9 mouse cellular contexts compared by ENCODE assay signal in genomic region chr6:99327721-99328120, GRCm38 (mm10).
DNase-seq lines count a peak whose midpoint lies in the region; ATAC-seq lines count a peak whose summit lies in the region.
"Had no signal": no experiment of that assay in that cellular context is flagged by ENCODE, and none has a peak within 500 bp of the region (broad histone marks: within the 10 kb centered on the region; RNA-seq: fewer than 3 reads in every experiment).

No protein-coding gene starts in this region.

- no peak overlapping the region for H3K4me3 ChIP-seq in neural tube, embryonic 15.5 days (replicated peaks)
- H3K4me3 ChIP-seq: left cerebral cortex, adult 2 months had no signal

- no peaks in the 10 kb centered on the region for H3K27me3 ChIP-seq in neural tube, embryonic 15.5 days (replicated peaks)

- WGBS in neural tube, embryonic 15.5 days: 80% methylated on average over 11 of the region's 11 CpGs

- peak; percentile 29 for DNase-seq in adrenal gland, adult 2 months
- no peak for DNase-seq in adrenal gland, postnatal 4 days (ENCODE audit: low spot score in 2 of 2)
- DNase-seq in left cerebral cortex, postnatal 4 days: peak; percentile 32
- no peak for DNase-seq in left cerebral cortex, postnatal 14 days (ENCODE audit: low spot score in 2 of 2)
- DNase-seq in heart, adult 9 months (ENCODE audit: low spot score in 2 of 2): peak; percentile 53 to 57
- peak; percentile 32 for DNase-seq in ovary, postnatal 36 days (ENCODE audit: low spot score)

- H3K4me1 ChIP-seq in neural tube, embryonic 15.5 days: no peaks in the 10 kb centered on the region

- intact Hi-C loops in left cerebral cortex, postnatal 4 days (cut with DNase I): no loop called here
- intact Hi-C loops in left cerebral cortex, postnatal 14 days (cut with DNase I): no loop called here

- no peak overlapping the region for H3K4me2 ChIP-seq in neural tube, embryonic 15.5 days

- no peak overlapping the region for H3K27ac ChIP-seq in neural tube, embryonic 15.5 days (replicated peaks)
- H3K27ac ChIP-seq: left cerebral cortex, adult 2 months had no signal

- no peak overlapping the region for H3K9ac ChIP-seq in neural tube, embryonic 15.5 days (replicated peaks)

- no peaks in the 10 kb centered on the region for H3K36me3 ChIP-seq in neural tube, embryonic 15.5 days

- no peaks in the 10 kb centered on the region for H3K9me3 ChIP-seq in neural tube, embryonic 15.5 days (replicated peaks)

- ATAC-seq in megakaryocyte, adult 5-6 weeks (ENCODE audit: poor library complexity, severe bottlenecking): no peak
- no peak for ATAC-seq in neural tube, embryonic 15.5 days (ENCODE audit: low FRiP score)

Comparison
In these comparisons a context has a peak if more than half of its experiments do, and no peak if none do; other contexts are left out.
1. DNase-seq: peak in adrenal gland, adult 2 months (single experiment), left cerebral cortex, postnatal 4 days (single experiment), heart, adult 9 months (2 of 2) and ovary, postnatal 36 days (single experiment); none in adrenal gland, postnatal 4 days (0 of 2) and left cerebral cortex, postnatal 14 days (0 of 2).